ENCODE assay signal across 19 mouse cellular contexts in genomic region chr16:50211727-50212126, GRCm38 (mm10).
DNase-seq lines count a peak whose midpoint lies in the region; TF ChIP-seq lines count a peak whose summit lies in the region.
"Had no signal": no experiment of that assay in that cellular context is flagged by ENCODE, and none has a peak within 500 bp of the region (broad histone marks: within the 10 kb centered on the region; RNA-seq: fewer than 3 reads in every experiment).

No protein-coding gene starts in this region.

- H3K4me1 ChIP-seq in olfactory bulb, adult 2 months (ENCODE audit: control insufficient read depth, insufficient read depth, low read length), result peaks cover 7% of the 10 kb centered on the region
- H3K4me1 ChIP-seq: embryonic facial prominence, embryonic 12.5 days; hindbrain, embryonic 10.5 days; intestine, embryonic 15.5 days had no signal

- DNase-seq in frontal cortex, adult 2 months (ENCODE audit: extremely low spot score in 1 of 2, low spot score in 1 of 2), result peak; percentile 20 to 48
- DNase-seq in frontal cortex, postnatal 10 days (ENCODE audit: low spot score in 2 of 2), result no peak
- peak; percentile 37 for DNase-seq in right cerebral cortex, adult 18-20 months
- no peak for DNase-seq in right cerebral cortex, postnatal 4 days
- DNase-seq in NIH3T3 (ENCODE audit: low read depth), result peak; percentile 42
- DNase-seq in thymus, postnatal 0 days (ENCODE audit: low spot score), result no peak
- DNase-seq: B cell, adult 2 months; cerebellum, adult 11-12 months; cerebellum, adult 9-10 months; cerebellum, postnatal 25 days; gastrocnemius, adult 2 months; gastrocnemius, postnatal 25 days had no signal

- peak overlapping the region; percentile 73 for H3K27ac ChIP-seq in olfactory bulb, adult 2 months (ENCODE audit: insufficient read depth, low read depth, low read length)
- H3K27ac ChIP-seq: embryonic facial prominence, embryonic 12.5 days; forebrain, embryonic 15.5 days; gastrocnemius, adult 2 months; hindbrain, embryonic 10.5 days; hindbrain, embryonic 14.5 days; intestine, embryonic 15.5 days had no signal

- TF ChIP-seq CTCF in olfactory bulb, adult 2 months (IDR thresholded peaks at IDR 0.05; ENCODE audit: insufficient read depth, low read depth, low read length), result no peak

- 43% methylated on average over 4 of the region's 4 CpGs for WGBS in olfactory bulb, adult 2 months

- H3K4me3 ChIP-seq in olfactory bulb, adult 2 months (ENCODE audit: insufficient read depth, low read depth, low read length), result no peak overlapping the region
- H3K4me3 ChIP-seq: embryonic facial prominence, embryonic 12.5 days; forebrain, embryonic 15.5 days; gastrocnemius, adult 2 months; heart, embryonic 12.5 days; hindbrain, embryonic 10.5 days; intestine, embryonic 15.5 days had no signal

- TF ChIP-seq POLR2A in olfactory bulb, adult 2 months (IDR thresholded peaks at IDR 0.05; ENCODE audit: insufficient read depth, low read depth, low read length), result no peak

Comparison
In these comparisons a context has a peak if more than half of its experiments do, and no peak if none do; other contexts are left out.
1. DNase-seq: peak in frontal cortex, adult 2 months (2 of 2), right cerebral cortex, adult 18-20 months (single experiment) and NIH3T3 (single experiment); none in frontal cortex, postnatal 10 days (0 of 2), right cerebral cortex, postnatal 4 days (single experiment) and thymus, postnatal 0 days (single experiment).